Mouse (Mus musculus) intestine, postnatal 0 days (tissue): ENCODE measurements at regions not wholly inside any gene's neighbourhood (a gene's known extent, or its start where the extent isn't known, plus 50 kb on each side); places are given as distances from the start of the nearest gene placed in this dataset.
"Not testable (repeated sequence)": the region's sequence is repeated elsewhere in the genome, so short reads cannot be mapped to it uniquely, and the experiment has no call there.

Experiments
- ATAC-seq: fragments of 200-750 bp; cut with Nextera tagmentation; 2 replicates; pipeline ENCODE4 v1.8.0; 2017; ENCODE audit warnings: mild to moderate bottlenecking, moderate TSS enrichment, moderate library complexity
- H3K27ac ChIP-seq: fragments of 300-500 bp; sonication (generic); 2 replicates; pipeline ENCODE4 v1.5.1; 2014; ENCODE audit warnings: mild to moderate bottlenecking, low read depth, low read length, moderate library complexity
- H3K27me3 ChIP-seq: fragments of 300-500 bp; sonication (generic); replicated peaks from 2 replicates; pipeline ENCODE4 v1.6.1; 2014; ENCODE audit warnings: low read length, mixed read lengths; ENCODE audit not compliant: control insufficient read depth, insufficient read depth
- H3K36me3 ChIP-seq: fragments of 300-500 bp; sonication (generic); 2 replicates; pipeline ENCODE4 v1.6.1; 2014; ENCODE audit warnings: mild to moderate bottlenecking, moderate library complexity; ENCODE audit not compliant: control insufficient read depth, insufficient read depth
- H3K4me1 ChIP-seq: fragments of 300-500 bp; sonication (generic); replicated peaks from 2 replicates; pipeline ENCODE4 v1.6.1; 2014; ENCODE audit warnings: antibody characterized with exemption, low read length, mixed read lengths; ENCODE audit not compliant: control insufficient read depth, insufficient read depth
- H3K4me2 ChIP-seq: fragments of 300-500 bp; sonication (generic); replicated peaks from 2 replicates; pipeline ENCODE4 v1.6.1; 2014; ENCODE audit warnings: low read depth, mild to moderate bottlenecking, moderate library complexity
- H3K4me3 ChIP-seq: fragments of 300-500 bp; sonication (generic); 2 replicates; pipeline ENCODE4 v1.5.1; 2014; ENCODE audit warnings: low read depth, low read length
- H3K9ac ChIP-seq: fragments of 300-500 bp; sonication (generic); 2 replicates; pipeline ENCODE4 v1.6.1; 2014; ENCODE audit warnings: mild to moderate bottlenecking, low read depth, low read length
- H3K9me3 ChIP-seq: fragments of 300-500 bp; sonication (generic); 2 replicates; pipeline ENCODE4 v1.6.1; 2016; ENCODE audit warnings: mixed run types; ENCODE audit not compliant: control insufficient read depth
- CTCF ChIP-seq: sonication (generic); IDR thresholded peaks from 2 replicates; pipeline ENCODE4 v1.5.1; 2016; ENCODE audit warnings: low read depth, mild to moderate bottlenecking, control low read depth, antibody characterized with exemption, moderate library complexity
- WGBS: fragments of 180-500 bp; shearing (Covaris S2); extraction: QIAGEN DNeasy Blood & Tissue Kit; methylation state at CpG from one replicate; pipeline ENCODE4 v1.1.7; 2014; 5-methylcytosine and 5-hydroxymethylcytosine counted together

- Histone ChIP-seq H3K36me3 (no peaks in the 10 kb centered on the region), H3K4me2 (no peak overlapping the region), H3K27me3 (no peaks in the 10 kb centered on the region), H3K9me3 (no peaks in the 10 kb centered on the region), H3K4me3 (no peak overlapping the region), H3K4me1 (no peaks in the 10 kb centered on the region), H3K9ac (no peak overlapping the region), H3K27ac (no peak overlapping the region)
- TF ChIP-seq CTCF = no peak
- no peak for ATAC-seq
- WGBS = 68% methylated on average over 7 of the region's 7 CpGs
Observed at GRCm38 (mm10) chr1:168660956-168661355, 228.9 kb upstream of the Pbx1 start.

GRCm38 (mm10) chr1:168659578-168659977 is 227.5 kb upstream of the Pbx1 start:
- H3K9me3 ChIP-seq = no peaks in the 10 kb centered on the region

GRCm38 (mm10) chr1:168632837-168633236 is 200.8 kb upstream of the Pbx1 start:
- no peak for ATAC-seq
- H3K9me3 ChIP-seq = no peaks in the 10 kb centered on the region
- H3K4me3 ChIP-seq = no peak overlapping the region
- 82% methylated on average over 2 of the region's 2 CpGs for WGBS
- no peaks in the 10 kb centered on the region for H3K27me3 ChIP-seq
- no peak overlapping the region for H3K4me2 ChIP-seq
- H3K4me1 ChIP-seq = no peaks in the 10 kb centered on the region
- no peak overlapping the region for H3K9ac ChIP-seq
- no peaks in the 10 kb centered on the region for H3K36me3 ChIP-seq
- no peak for TF ChIP-seq CTCF
- no peak overlapping the region for H3K27ac ChIP-seq

More at GRCm38 (mm10) chr1:168659578-168659977, 227.5 kb upstream of the Pbx1 start:
- Histone ChIP-seq H3K27ac (no peak overlapping the region), H3K4me1 (no peaks in the 10 kb centered on the region), H3K9ac (no peak overlapping the region), H3K27me3 (no peaks in the 10 kb centered on the region), H3K4me3 (no peak overlapping the region), H3K36me3 (no peaks in the 10 kb centered on the region), H3K4me2 (no peak overlapping the region)
- peak; percentile 74 for TF ChIP-seq CTCF
- WGBS = 53% methylated on average over 5 of the region's 5 CpGs
- ATAC-seq = peak; percentile 100

- no peaks in the 10 kb centered on the region for H3K27me3 ChIP-seq
- H3K4me2 ChIP-seq = no peak overlapping the region
- no peaks in the 10 kb centered on the region for H3K36me3 ChIP-seq
- WGBS = 68% methylated on average over 2 of the region's 2 CpGs
- H3K4me3 ChIP-seq = no peak overlapping the region
- no peak for TF ChIP-seq CTCF
- no peaks in the 10 kb centered on the region for H3K4me1 ChIP-seq
- no peak overlapping the region for H3K27ac ChIP-seq
- H3K9ac ChIP-seq = no peak overlapping the region
- no peak for ATAC-seq
- H3K9me3 ChIP-seq = no peaks in the 10 kb centered on the region
Observed at GRCm38 (mm10) chr1:168631979-168632378, 199.9 kb upstream of the Pbx1 start.

GRCm38 (mm10) chr1:168601967-168602366 is 169.9 kb upstream of the Pbx1 start:
- not testable (repeated sequence) for H3K27ac ChIP-seq, H3K4me3 ChIP-seq, H3K4me1 ChIP-seq, H3K36me3 ChIP-seq, ATAC-seq, H3K27me3 ChIP-seq, H3K9ac ChIP-seq, H3K4me2 ChIP-seq, H3K9me3 ChIP-seq
- WGBS = 78% methylated on average over 3 of the region's 3 CpGs

GRCm38 (mm10) chr1:168600461-168601160 is 168.5 kb upstream of the Pbx1 start:
- Histone ChIP-seq H3K27me3 (no peaks in the 10 kb centered on the region), H3K27ac (no peak overlapping the region), H3K9ac (no peak overlapping the region), H3K36me3 (no peaks in the 10 kb centered on the region), H3K4me2 (no peak overlapping the region), H3K9me3 (no peaks in the 10 kb centered on the region), H3K4me3 (no peak overlapping the region), H3K4me1 (no peaks in the 10 kb centered on the region; the same call in 1 of the 2 replicates)
- no peak for ATAC-seq
- WGBS = 72% methylated on average over 6 of the region's 6 CpGs
- TF ChIP-seq CTCF = no peak
